Mouse (Mus musculus): Measurements from ENCODE around the gene Nid1.
"Not testable (repeated sequence)": the region's sequence is repeated elsewhere in the genome, so short reads cannot be mapped to it uniquely, and the experiment has no call there.

Nid1 gene

GRCm38 (mm10) chr13:13454249-13454648 is 16.9 kb downstream of the Nid1 start:
- DNase-seq (ENCODE audit: low spot score) = not testable (repeated sequence)

GRCm38 (mm10) chr13:13455632-13456492 is 18.5 kb downstream of the Nid1 start:
- DNase-seq (ENCODE audit: low spot score) = not testable (repeated sequence)

- no peak for DNase-seq (ENCODE audit: low spot score)
Observed at GRCm38 (mm10) chr13:13458138-13458737, 20.9 kb downstream of the Nid1 start.

- DNase-seq (ENCODE audit: low spot score) = no peak
Observed at GRCm38 (mm10) chr13:13460521-13461138, 23.3 kb downstream of the Nid1 start.

- DNase-seq (ENCODE audit: low spot score) = no peak
Observed at GRCm38 (mm10) chr13:13461446-13462192, 24.3 kb downstream of the Nid1 start.

- DNase-seq (ENCODE audit: low spot score) = no peak
Observed at GRCm38 (mm10) chr13:13463949-13464348, 26.6 kb downstream of the Nid1 start.

GRCm38 (mm10) chr13:13467249-13467648 is 29.9 kb downstream of the Nid1 start:
- DNase-seq (ENCODE audit: low spot score) = not testable (repeated sequence)

- no peak for DNase-seq (ENCODE audit: low spot score)
Observed at GRCm38 (mm10) chr13:13468513-13468912, 31.2 kb downstream of the Nid1 start.

GRCm38 (mm10) chr13:13471334-13471757 is 34.0 kb downstream of the Nid1 start:
- no peak for DNase-seq (ENCODE audit: low spot score)

GRCm38 (mm10) chr13:13474464-13474863 is 37.1 kb downstream of the Nid1 start:
- not testable (repeated sequence) for DNase-seq (ENCODE audit: low spot score)

- DNase-seq (ENCODE audit: low spot score) = no peak
Observed at GRCm38 (mm10) chr13:13474991-13475390, 37.6 kb downstream of the Nid1 start.

GRCm38 (mm10) chr13:13476568-13476967 is 39.2 kb downstream of the Nid1 start:
- no peak for DNase-seq (ENCODE audit: low spot score)

GRCm38 (mm10) chr13:13477046-13477445 is 39.7 kb downstream of the Nid1 start:
- no peak for DNase-seq (ENCODE audit: low spot score)

GRCm38 (mm10) chr13:13479986-13480385 is 42.6 kb downstream of the Nid1 start:
- DNase-seq (ENCODE audit: low spot score) = no peak

GRCm38 (mm10) chr13:13481033-13481432 is 43.7 kb downstream of the Nid1 start:
- DNase-seq (ENCODE audit: low spot score) = peak; percentile 58

- no peak for DNase-seq (ENCODE audit: low spot score)
Observed at GRCm38 (mm10) chr13:13481875-13482674, 44.7 kb downstream of the Nid1 start.

GRCm38 (mm10) chr13:13484351-13484751 is 47.0 kb downstream of the Nid1 start:
- DNase-seq (ENCODE audit: low spot score) = no peak

- DNase-seq (ENCODE audit: low spot score) = no peak
Observed at GRCm38 (mm10) chr13:13484883-13485282, 47.5 kb downstream of the Nid1 start.

- DNase-seq (ENCODE audit: low spot score) = peak; percentile 21
Observed at GRCm38 (mm10) chr13:13485682-13486081, 48.3 kb downstream of the Nid1 start.

GRCm38 (mm10) chr13:13487851-13488250 is 50.5 kb downstream of the Nid1 start:
- DNase-seq (ENCODE audit: low spot score) = peak; percentile 25

GRCm38 (mm10) chr13:13489861-13490260 is 52.5 kb downstream of the Nid1 start:
- DNase-seq (ENCODE audit: low spot score) = no peak
